Comparison of ENCODE assay signal across 9 mouse cellular contexts in the genomic region with DNA sequence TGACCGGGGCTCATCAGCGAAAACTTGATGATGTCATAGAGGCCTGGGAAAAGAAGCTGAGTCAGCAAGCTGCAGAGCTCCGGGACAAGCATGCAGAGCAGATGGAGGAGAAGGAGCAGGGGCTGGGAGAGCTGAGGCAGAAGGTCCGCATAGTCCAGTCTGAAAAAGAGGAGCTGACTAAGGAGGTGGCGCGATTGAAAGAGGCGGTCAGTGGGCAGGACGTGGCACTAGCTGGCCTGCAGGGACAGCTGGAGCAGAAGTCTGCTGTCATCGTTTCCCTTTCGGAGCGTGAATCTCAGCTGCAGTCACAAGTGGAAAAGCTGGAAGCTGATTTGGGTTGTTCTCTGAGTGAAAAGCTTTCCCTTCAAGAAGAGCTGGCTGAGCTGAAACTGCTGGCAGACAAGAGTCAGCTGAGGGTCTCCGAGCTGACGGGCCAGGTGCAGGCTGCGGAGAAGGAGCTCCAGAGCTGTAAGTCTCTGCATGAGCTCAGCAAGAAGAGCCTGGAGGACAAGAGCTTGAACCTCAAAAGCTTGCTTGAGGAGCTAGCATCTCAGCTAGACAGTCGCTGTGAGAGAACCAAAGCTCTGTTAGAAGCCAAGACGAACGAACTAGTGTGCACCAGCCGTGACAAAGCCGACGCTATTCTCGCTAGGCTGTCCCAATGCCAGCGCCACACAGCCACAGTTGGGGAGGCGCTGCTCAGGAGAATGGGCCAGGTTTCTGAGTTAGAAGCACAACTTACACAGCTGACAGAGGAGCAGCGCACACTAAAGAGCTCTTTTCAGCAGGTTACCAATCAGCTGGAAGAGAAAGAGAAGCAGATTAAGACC. TPM values are rescaled to one million over a fixed set of nuclear protein-coding genes. Genes with fewer than 3 reads are reported as not detected.
A peak's percentile ranks its signal among the peaks of the same experiment; 100 is the strongest.
DNase-seq lines count a peak whose midpoint lies in the region; ATAC-seq lines count a peak whose summit lies in the region.
"Had no signal": no experiment of that assay in that cellular context is flagged by ENCODE, and none has a peak within 500 bp of the region (broad histone marks: within the 10 kb centered on the region; RNA-seq: fewer than 3 reads in every experiment).

No protein-coding gene starts in this region.

- no peak overlapping the region for H3K9ac ChIP-seq in neural tube, embryonic 13.5 days
- H3K9ac ChIP-seq: neural tube, embryonic 12.5 days had no signal

- no peaks in the 10 kb centered on the region for H3K27me3 ChIP-seq in neural tube, embryonic 13.5 days
- H3K27me3 ChIP-seq: neural tube, embryonic 12.5 days had no signal

- no peak overlapping the region for H3K4me2 ChIP-seq in neural tube, embryonic 13.5 days
- H3K4me2 ChIP-seq: neural tube, embryonic 12.5 days had no signal

- peaks cover 85% of the 10 kb centered on the region for H3K36me3 ChIP-seq in neural tube, embryonic 13.5 days

- WGBS in neural tube, embryonic 13.5 days = 83% methylated on average over 24 of the region's 24 CpGs

- no peaks in the 10 kb centered on the region for H3K9me3 ChIP-seq in neural tube, embryonic 13.5 days
- H3K9me3 ChIP-seq: neural tube, embryonic 12.5 days had no signal

- ATAC-seq in cerebellum, adult (ENCODE audit: insufficient number of reproducible peaks, low FRiP score, low TSS enrichment) = 0 out of 2 replicates have a peak, but pooled peaks have one; percentile 20
- ATAC-seq in neural tube, embryonic 13.5 days (ENCODE audit: low read depth) = no peak
- ATAC-seq in activated CD4-positive, CD25-positive, alpha-beta regulatory T cell, adult 4 months = no peak

- no peaks in the 10 kb centered on the region for H3K4me1 ChIP-seq in neural tube, embryonic 13.5 days (replicated peaks)
- H3K4me1 ChIP-seq: neural tube, embryonic 12.5 days had no signal

- H3K4me3 ChIP-seq in neural tube, embryonic 13.5 days = no peak overlapping the region
- H3K4me3 ChIP-seq: neural tube, embryonic 12.5 days had no signal

- no peak for DNase-seq in cerebellum, adult 8-10 months
- DNase-seq in neural tube, embryonic 10.5 days (ENCODE audit: extremely low spot score, low spot score) = no peak
- DNase-seq in left cerebral cortex, adult 8-10 months (ENCODE audit: low spot score in 2 of 2) = peak; percentile 26 to 66
- DNase-seq in skeletal muscle tissue, adult 2 months (ENCODE audit: low read depth, low spot score) = peak; percentile 19
- no peak for DNase-seq in thymus, adult 18-20 months

- H3K27ac ChIP-seq in neural tube, embryonic 13.5 days (replicated peaks) = peak overlapping the region; percentile 23; the same call in 1 of the 2 replicates
- H3K27ac ChIP-seq: neural tube, embryonic 12.5 days had no signal

RNA-seq across cellular contexts. Expression of gene Itga9, which starts 49.3 kb away (rescaled TPM):
- polyA plus RNA-seq in neural tube, embryonic 13.5 days (2015; fragmentation: Nextera tagmentation; extraction: Ambion mirVana) = 3.5 and 4.9 TPM in 2 replicates
- total RNA-seq in left cerebral cortex, adult 8-10 months (2022) = 1 to 10 TPM; 5.6 to 6.3 (median 6.1) TPM
- polyA plus RNA-seq in activated CD4-positive, CD25-positive, alpha-beta regulatory T cell, adult 4 months (2017; shearing (Covaris generic)) = under 1 TPM in 1 of 2 experiments, not detected in 1; 0.54 TPM

RNA-seq across cellular contexts. Expression of gene Golga4, which starts 51.1 kb away (rescaled TPM):
- polyA plus RNA-seq in neural tube, embryonic 13.5 days (2015; fragmentation: Nextera tagmentation; extraction: Ambion mirVana) = 49.3 TPM in 2 replicates
- total RNA-seq in left cerebral cortex, adult 8-10 months (2022) = 100 to 1,000 TPM in 2 of 4 experiments, 10 to 100 TPM in 2; 97.1 to 109 (median 99.4) TPM
- 10 to 100 TPM; 24.6 to 24.9 TPM for polyA plus RNA-seq in activated CD4-positive, CD25-positive, alpha-beta regulatory T cell, adult 4 months (2017; shearing (Covaris generic))

Comparison
In these comparisons a context has a peak if more than half of its experiments do, and no peak if none do; other contexts are left out.
1. DNase-seq: peak in left cerebral cortex, adult 8-10 months (2 of 2) and skeletal muscle tissue, adult 2 months (single experiment); none in cerebellum, adult 8-10 months (single experiment), neural tube, embryonic 10.5 days (single experiment) and thymus, adult 18-20 months (0 of 2).